In the genomic region with DNA sequence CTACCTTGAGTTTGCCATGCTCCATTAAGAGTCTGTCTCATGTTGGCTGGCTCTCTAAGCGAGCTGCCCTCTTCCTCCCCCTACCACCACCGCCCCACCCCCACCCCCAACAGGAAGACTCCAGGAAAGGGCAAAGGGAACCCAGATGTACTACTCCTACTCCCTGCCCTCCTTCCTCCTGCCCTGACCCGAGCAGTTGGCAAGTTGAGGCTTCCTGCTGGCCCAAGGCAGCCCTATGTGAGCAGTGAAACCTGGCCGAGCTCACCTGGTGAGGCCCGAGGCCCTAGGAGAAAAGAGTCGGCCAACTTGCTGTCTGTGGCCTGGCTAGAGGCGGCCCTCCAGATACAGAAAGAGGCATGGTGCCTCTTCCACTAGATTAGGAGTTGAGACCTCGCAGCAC, we compare ENCODE assay signal across 15 mouse cellular contexts. TPM values are rescaled to one million over a fixed set of nuclear protein-coding genes. Genes with fewer than 3 reads are reported as not detected.
"Had no signal": no experiment of that assay in that cellular context is flagged by ENCODE, and none has a peak within 500 bp of the region (broad histone marks: within the 10 kb centered on the region; RNA-seq: fewer than 3 reads in every experiment).

No protein-coding gene starts in this region.

- H3K27ac ChIP-seq: limb, embryonic 15.5 days; liver, embryonic 14.5 days; midbrain, embryonic 13.5 days had no signal

- DNase-seq: layer of hippocampus, adult 9-11 months; layer of hippocampus, postnatal 36 days; lung, adult 18-20 months; right cerebral cortex, adult 18-20 months; right cerebral cortex, postnatal 25 days; thymus, postnatal 36 days had no signal

- H3K9ac ChIP-seq: limb, embryonic 15.5 days; liver, embryonic 14.5 days; midbrain, embryonic 13.5 days had no signal

- H3K4me3 ChIP-seq: limb, embryonic 15.5 days; midbrain, embryonic 13.5 days had no signal

- ATAC-seq: midbrain, embryonic 13.5 days had no signal

- H3K4me2 ChIP-seq: limb, embryonic 15.5 days; midbrain, embryonic 13.5 days had no signal

- H3K36me3 ChIP-seq: limb, embryonic 15.5 days; midbrain, embryonic 13.5 days had no signal

- H3K9me3 ChIP-seq: limb, embryonic 15.5 days; midbrain, embryonic 13.5 days had no signal

- H3K27me3 ChIP-seq: limb, embryonic 15.5 days had no signal

RNA-seq across cellular contexts. Expression of gene Noto, which starts 45.1 kb away (rescaled TPM):
- polyA plus RNA-seq: limb, embryonic 11.5 days; limb, embryonic 15.5 days; liver, embryonic 14.5 days; midbrain, embryonic 13.5 days; midbrain, postnatal 0 days; neural tube, embryonic 14.5 days; small intestine, adult 2 months; stomach, embryonic 16.5 days; thymus, postnatal 0 days had no signal
